ENCODE assay signal across 8 mouse cellular contexts in the genomic region with DNA sequence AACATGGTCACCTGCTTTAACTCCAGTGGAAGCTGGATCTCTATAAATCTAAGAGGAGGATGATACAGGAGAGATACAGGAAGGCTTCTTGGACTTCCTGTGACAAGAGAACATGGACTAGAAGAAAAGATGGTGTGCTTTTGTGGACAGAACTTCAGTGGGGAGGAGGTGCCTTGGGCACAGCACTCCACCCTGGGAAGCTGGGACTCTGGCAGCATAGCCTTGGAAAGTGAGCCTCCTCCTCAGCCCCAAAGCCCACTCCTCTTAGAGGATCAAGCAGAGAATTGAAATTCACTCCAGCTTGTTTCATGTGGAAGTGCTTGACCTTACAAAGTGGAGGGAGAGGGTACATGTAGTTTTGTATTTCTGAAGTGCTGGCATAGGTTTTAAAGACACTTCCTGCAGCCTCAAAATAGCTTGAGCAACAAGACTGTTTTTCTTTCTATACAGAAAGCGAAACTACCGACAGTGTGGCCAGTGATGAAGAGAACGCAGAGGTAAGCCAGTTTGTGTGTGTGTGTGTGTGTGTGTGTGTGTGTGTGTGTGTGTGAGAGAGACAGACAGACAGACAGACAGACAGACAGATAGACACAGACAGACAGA.
DNase-seq lines count a peak whose midpoint lies in the region; ATAC-seq and TF ChIP-seq lines count a peak whose summit lies in the region.

No protein-coding gene starts in this region.

- WGBS in intestine, embryonic 15.5 days = 63% methylated on average over 3 of the region's 3 CpGs
- WGBS in olfactory bulb, adult 2 months = 80% methylated on average over 3 of the region's 3 CpGs

- no peak for DNase-seq in left cerebral cortex, adult 2 months (ENCODE audit: extremely low spot score in 1 of 2, low spot score in 2 of 2)
- DNase-seq in left cerebral cortex, postnatal 36 days (ENCODE audit: low spot score in 2 of 2) = no peak
- DNase-seq in embryo, embryonic 10.5 days (ENCODE audit: low spot score) = no peak
- no peak for DNase-seq in layer of hippocampus, adult 11-12 months (ENCODE audit: low spot score)
- DNase-seq in frontal cortex, postnatal 25 days (ENCODE audit: low spot score in 2 of 2) = no peak

- TF ChIP-seq POLR2A in olfactory bulb, adult 2 months (IDR thresholded peaks at IDR 0.05; ENCODE audit: insufficient read depth, low read depth, low read length) = no peak

- intact Hi-C loops in left cerebral cortex, adult 2 months (cut with DNase I) = loop anchor here (10.0 kb wide), 1 partner anchor 90 kb away; no protein-coding TSS in a partner anchor
- intact Hi-C loops in left cerebral cortex, postnatal 36 days (cut with DNase I) = no loop called here

- no peak overlapping the region for H3K9ac ChIP-seq in intestine, embryonic 15.5 days

- no peak for TF ChIP-seq CTCF in left cerebral cortex, adult 2 months (IDR thresholded peaks at IDR 0.05)
- TF ChIP-seq CTCF in olfactory bulb, adult 2 months (IDR thresholded peaks at IDR 0.05; ENCODE audit: insufficient read depth, low read depth, low read length) = no peak

- peak overlapping the region; percentile 76 for H3K27ac ChIP-seq in left cerebral cortex, adult 2 months
- peak overlapping the region; percentile 99 for H3K27ac ChIP-seq in brown adipose tissue, adult 24 weeks (replicated peaks; ENCODE audit: low read depth, low read length)
- peak overlapping the region; percentile 71 for H3K27ac ChIP-seq in intestine, embryonic 15.5 days
- H3K27ac ChIP-seq in olfactory bulb, adult 2 months (ENCODE audit: insufficient read depth, low read depth, low read length) = peak overlapping the region; percentile 27; the same call in 1 of the 2 replicates

- peaks cover 50% of the 10 kb centered on the region for H3K4me1 ChIP-seq in brown adipose tissue, adult 24 weeks (ENCODE audit: control insufficient read depth, insufficient read depth, insufficient read length, low read length)
- peaks cover 29% of the 10 kb centered on the region; the same call in 1 of the 2 replicates for H3K4me1 ChIP-seq in intestine, embryonic 15.5 days (replicated peaks)
- H3K4me1 ChIP-seq in olfactory bulb, adult 2 months (ENCODE audit: control insufficient read depth, insufficient read depth, low read length) = 0 out of 2 replicates have a peak, but pooled peaks cover 4% of the 10 kb centered on the region

- H3K4me3 ChIP-seq in left cerebral cortex, adult 2 months = no peak overlapping the region
- peak overlapping the region; percentile 32 for H3K4me3 ChIP-seq in brown adipose tissue, adult 24 weeks (ENCODE audit: insufficient read depth, low read depth, low read length)
- H3K4me3 ChIP-seq in intestine, embryonic 15.5 days (replicated peaks) = no peak overlapping the region
- H3K4me3 ChIP-seq in olfactory bulb, adult 2 months (ENCODE audit: insufficient read depth, low read depth, low read length) = no peak overlapping the region

- no peaks in the 10 kb centered on the region for H3K27me3 ChIP-seq in intestine, embryonic 15.5 days (replicated peaks)

- ATAC-seq in intestine, embryonic 15.5 days = no peak

- no peaks in the 10 kb centered on the region for H3K9me3 ChIP-seq in intestine, embryonic 15.5 days

- no peak overlapping the region for H3K4me2 ChIP-seq in intestine, embryonic 15.5 days (replicated peaks)

- H3K36me3 ChIP-seq in intestine, embryonic 15.5 days = peaks cover 15% of the 10 kb centered on the region

Comparison
In these comparisons a context has a peak if more than half of its experiments do, and no peak if none do; other contexts are left out.
1. H3K27ac ChIP-seq: peak in every context shown above with its lines; median percentile 99 in brown adipose tissue, adult 24 weeks; 76 in left cerebral cortex, adult 2 months; 71 in intestine, embryonic 15.5 days; 27 in olfactory bulb, adult 2 months.